In the genomic region with DNA sequence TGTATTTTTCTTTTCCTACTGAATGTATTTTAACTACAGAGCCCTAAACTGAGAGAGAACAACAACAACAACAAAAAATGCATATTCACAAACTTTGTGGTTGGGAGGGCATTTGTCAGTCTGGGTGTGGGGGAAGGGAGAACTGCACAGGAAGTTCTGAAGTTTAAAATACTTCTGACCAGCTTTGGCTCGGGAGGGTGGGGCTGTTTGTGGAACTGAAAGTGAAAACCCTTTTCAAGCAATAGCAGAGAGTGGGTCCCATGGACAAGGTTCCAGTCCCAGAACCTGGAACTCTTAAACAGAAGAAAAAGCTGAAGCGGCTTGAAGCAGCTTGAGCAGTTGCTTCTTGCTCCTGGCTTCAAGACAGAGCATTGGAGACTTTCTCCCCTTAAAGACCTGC, we compare ENCODE assay signal across 8 mouse cellular contexts. TPM values are rescaled to one million over a fixed set of nuclear protein-coding genes. Genes with fewer than 3 reads are reported as not detected.
DNase-seq lines count a peak whose midpoint lies in the region; TF ChIP-seq lines count a peak whose summit lies in the region.

No protein-coding gene starts in this region.

- TF ChIP-seq EP300 in CH12.LX (IDR thresholded peaks at IDR 0.05; ENCODE audit: low read length) = peak; percentile 86

- in situ Hi-C loops in CH12.LX (cut with MboI; ENCODE audit: low pct_ligation_motif_present, low pct_unique_long_range_greater_than_20kb, low sequenced_read_pairs) = no loop called here

- H3K9ac ChIP-seq in CH12.LX (ENCODE audit: insufficient read depth, low read depth) = peak overlapping the region; percentile 83

- peak; percentile 31; the same call in 1 of the 2 replicates for TF ChIP-seq POLR2A in CH12.LX (IDR thresholded peaks at IDR 0.05; ENCODE audit: low read depth, low read length)

- peak overlapping the region in 1 of 3 experiments; percentile 28 for H3K4me3 ChIP-seq in CH12.LX (replicated peaks in 1 of 3; ENCODE audit: low read depth in 2 of 3, low read length in 2 of 3, poor library complexity in 1 of 3)

- H3K79me2 ChIP-seq in CH12.LX (replicated peaks; ENCODE audit: control insufficient read depth, extremely low read depth, insufficient read depth, poor library complexity, severe bottlenecking) = no peaks in the 10 kb centered on the region

- no peaks in the 10 kb centered on the region for H3K9me3 ChIP-seq in CH12.LX (replicated peaks; ENCODE audit: low read length)

- no peak overlapping the region for H3K27ac ChIP-seq in CH12.LX (ENCODE audit: insufficient read depth, low read depth)

- no peak; the same call in 1 of the 2 replicates for TF ChIP-seq RAD21 in CH12.LX (IDR thresholded peaks at IDR 0.05; ENCODE audit: low read depth, low read length)

- dilution Hi-C loops in CH12.LX (cut with MboI; ENCODE audit: extremely low pct_ligation_motif_present, extremely low pct_unique_long_range_greater_than_20kb, low sequenced_read_pairs) = no loop called here

- H3K36me3 ChIP-seq in CH12.LX (replicated peaks in 1 of 2; ENCODE audit: control insufficient read depth in 1 of 2, insufficient read depth in 1 of 2, low read length in 1 of 2) = peaks cover 20 to 44% of the 10 kb centered on the region in 2 experiments

- DNase-seq in CH12.LX (ENCODE audit: extremely low read depth) = peak; percentile 91
- peak; percentile 21 to 55 for DNase-seq in adrenal gland, postnatal 36 days
- peak; percentile 52 to 55 for DNase-seq in kidney, adult 8-10 months
- DNase-seq in lung, postnatal 25 days (ENCODE audit: low spot score) = peak; percentile 74
- DNase-seq in thymus, postnatal 25 days = peak; percentile 8
- no peak for DNase-seq in cerebellum, adult 11 months
- DNase-seq in left cerebral cortex, adult 8-10 months (ENCODE audit: low spot score in 2 of 2) = no peak
- no peak for DNase-seq in right cerebral cortex, postnatal 25 days

- peak overlapping the region; percentile 82 for H3K4me2 ChIP-seq in CH12.LX (ENCODE audit: insufficient read depth, low read depth, poor library complexity, severe bottlenecking)

- no peaks in the 10 kb centered on the region for H3K27me3 ChIP-seq in CH12.LX (replicated peaks)

- H3K4me1 ChIP-seq in CH12.LX (ENCODE audit: control insufficient read depth in 1 of 2, insufficient read depth in 2 of 2) = peaks cover 2 to 36% of the 10 kb centered on the region in 2 experiments; a peak in 3 of 4 replicates

- no peak for TF ChIP-seq CTCF in CH12.LX (conservative IDR thresholded peaks at IDR 0.05 in 1 of 2, IDR thresholded peaks at IDR 0.05 in 1 of 2; ENCODE audit: low read depth in 2 of 2, low read length in 2 of 2)

TF ChIP-seq in CH12.LX, 34 proteins besides CTCF, POLR2A, EP300 and RAD21:
- TF ChIP-seq SIN3A (IDR thresholded peaks at IDR 0.05; ENCODE audit: low read length) (peak; percentile 80), CHD2 (IDR thresholded peaks at IDR 0.05; ENCODE audit: low read length) (peak; percentile 93), IRF4 (IDR thresholded peaks at IDR 0.05; ENCODE audit: low read depth, low read length) (peak; percentile 94), KAT2A (IDR thresholded peaks at IDR 0.05; ENCODE audit: insufficient replicate concordance, low read length) (no peak), MAX (IDR thresholded peaks at IDR 0.05; ENCODE audit: low read length) (no peak), ETS1 (conservative IDR thresholded peaks at IDR 0.05; ENCODE audit: low read depth, low read length) (peak; percentile 80), BHLHE40 (IDR thresholded peaks at IDR 0.05; ENCODE audit: low read depth, low read length) (peak; percentile 54; the same call in 1 of the 2 replicates), MAFK (IDR thresholded peaks at IDR 0.05; ENCODE audit: insufficient replicate concordance, low read length) (0 out of 2 replicates have a peak, but pooled peaks have one; percentile 28), ELF1 (IDR thresholded peaks at IDR 0.05; ENCODE audit: low read depth, low read length) (peak; percentile 66), HCFC1 (IDR thresholded peaks at IDR 0.05; ENCODE audit: low read depth, low read length) (no peak), RCOR1 (conservative IDR thresholded peaks at IDR 0.05; ENCODE audit: low read depth, low read length) (peak; percentile 49; the same call in 1 of the 2 replicates), JUN (IDR thresholded peaks at IDR 0.05; ENCODE audit: insufficient read depth, low read depth, low read length) (0 out of 2 replicates have a peak, but pooled peaks have one; percentile 12), MAZ (IDR thresholded peaks at IDR 0.05; ENCODE audit: low read depth, low read length) (peak; percentile 94), PAX5 (IDR thresholded peaks at IDR 0.05; ENCODE audit: low read length) (no peak), TCF12 (IDR thresholded peaks at IDR 0.05; ENCODE audit: low read depth, low read length) (peak; percentile 47), TBP (conservative IDR thresholded peaks at IDR 0.05; ENCODE audit: low read depth, low read length) (peak; percentile 47; the same call in 1 of the 2 replicates), JUND (conservative IDR thresholded peaks at IDR 0.05; ENCODE audit: low read depth, low read length) (peak; percentile 53), SMC3 (IDR thresholded peaks at IDR 0.05; ENCODE audit: low read depth, low read length) (peak; percentile 12; the same call in 1 of the 2 replicates), MEF2A (IDR thresholded peaks at IDR 0.05; ENCODE audit: borderline replicate concordance, low read depth, low read length) (peak; percentile 90), GABPA (IDR thresholded peaks at IDR 0.05; ENCODE audit: insufficient replicate concordance, low read depth, low read length) (no peak), ZNF384 (IDR thresholded peaks at IDR 0.05; ENCODE audit: low read depth, low read length) (peak; percentile 32), NELFE (IDR thresholded peaks at IDR 0.05; ENCODE audit: low read depth, low read length) (no peak)

RNA-seq across cellular contexts. Expression of gene Phlpp2, which starts 4.9 kb away (rescaled TPM):
- 3.1 and 3.8 TPM in 2 replicates for total RNA-seq in CH12.LX (2012; rRNA removed)
- 2.9 and 3.5 TPM in 2 replicates for total RNA-seq in CH12.LX (2014; rRNA removed)
- polyA plus RNA-seq in CH12.LX (2012; ENCODE audit: insufficient read length, low read depth) = 8.9 and 9.2 TPM in 2 replicates
- 1 to 10 TPM; 9.5 to 9.8 TPM for total RNA-seq in adrenal gland, postnatal 36 days (2021)
- total RNA-seq in left cerebral cortex, adult 8-10 months (2022) = 10 to 100 TPM; 32.5 to 35.5 (median 33.5) TPM

Comparison
In these comparisons a context has a peak if more than half of its experiments do, and no peak if none do; other contexts are left out.
1. DNase-seq: peak in CH12.LX (single experiment), adrenal gland, postnatal 36 days (2 of 2), kidney, adult 8-10 months (2 of 2), lung, postnatal 25 days (single experiment) and thymus, postnatal 25 days (single experiment); none in cerebellum, adult 11 months (single experiment), left cerebral cortex, adult 8-10 months (0 of 2) and right cerebral cortex, postnatal 25 days (single experiment).